Mouse (Mus musculus) embryonic facial prominence, embryonic 10.5 days (tissue): Measurements from ENCODE around the gene Tnrc18. TPM values are rescaled to one million over a fixed set of nuclear protein-coding genes. Genes with fewer than 3 reads are reported as not detected.

Experiments
- DNase-seq: peaks from one replicate; pipeline ENCODE4 v3.0.0-alpha.2; 2017; ENCODE audit warnings: low spot score
- H3K27ac ChIP-seq: fragments of 300-500 bp; sonication (generic); replicated peaks from 2 replicates; pipeline ENCODE4 v1.5.1; 2016; ENCODE audit warnings: mild to moderate bottlenecking
- H3K27me3 ChIP-seq: fragments of 300-500 bp; sonication (generic); replicated peaks from 2 replicates; pipeline ENCODE4 v1.6.1; 2016; ENCODE audit warnings: low read depth, mild to moderate bottlenecking; ENCODE audit not compliant: poor library complexity, severe bottlenecking
- H3K36me3 ChIP-seq: fragments of 300-500 bp; sonication (generic); replicated peaks from 2 replicates; pipeline ENCODE4 v1.6.1; 2016; ENCODE audit warnings: mild to moderate bottlenecking, moderate library complexity
- H3K4me1 ChIP-seq: fragments of 300-500 bp; sonication (generic); 2 replicates; pipeline ENCODE4 v1.6.1; 2016
- H3K4me3 ChIP-seq: fragments of 300-500 bp; sonication (generic); 2 replicates; pipeline ENCODE4 v1.5.1; 2016; ENCODE audit warnings: mild to moderate bottlenecking, moderate library complexity
- H3K9me3 ChIP-seq: fragments of 300-500 bp; sonication (generic); 2 replicates; pipeline ENCODE4 v1.6.1; 2016; ENCODE audit warnings: mild to moderate bottlenecking
- WGBS: fragments of 180-500 bp; shearing (Covaris S2); methylation state at CpG from one replicate; pipeline ENCODE4 v1.1.7; 2016; 5-methylcytosine and 5-hydroxymethylcytosine counted together
- polyA plus RNA-seq: library from polyadenylated mRNA; unstranded; fragments of >200 nt; fragmentation: Nextera tagmentation; extraction: Ambion mirVana; gene quantifications from 2 replicates; pipeline ENCODE4 v1.2.1, GENCODE M21; 2016

Gene Tnrc18
- 21.8 and 26.5 TPM in 2 replicates for polyA plus RNA-seq

DNA sequence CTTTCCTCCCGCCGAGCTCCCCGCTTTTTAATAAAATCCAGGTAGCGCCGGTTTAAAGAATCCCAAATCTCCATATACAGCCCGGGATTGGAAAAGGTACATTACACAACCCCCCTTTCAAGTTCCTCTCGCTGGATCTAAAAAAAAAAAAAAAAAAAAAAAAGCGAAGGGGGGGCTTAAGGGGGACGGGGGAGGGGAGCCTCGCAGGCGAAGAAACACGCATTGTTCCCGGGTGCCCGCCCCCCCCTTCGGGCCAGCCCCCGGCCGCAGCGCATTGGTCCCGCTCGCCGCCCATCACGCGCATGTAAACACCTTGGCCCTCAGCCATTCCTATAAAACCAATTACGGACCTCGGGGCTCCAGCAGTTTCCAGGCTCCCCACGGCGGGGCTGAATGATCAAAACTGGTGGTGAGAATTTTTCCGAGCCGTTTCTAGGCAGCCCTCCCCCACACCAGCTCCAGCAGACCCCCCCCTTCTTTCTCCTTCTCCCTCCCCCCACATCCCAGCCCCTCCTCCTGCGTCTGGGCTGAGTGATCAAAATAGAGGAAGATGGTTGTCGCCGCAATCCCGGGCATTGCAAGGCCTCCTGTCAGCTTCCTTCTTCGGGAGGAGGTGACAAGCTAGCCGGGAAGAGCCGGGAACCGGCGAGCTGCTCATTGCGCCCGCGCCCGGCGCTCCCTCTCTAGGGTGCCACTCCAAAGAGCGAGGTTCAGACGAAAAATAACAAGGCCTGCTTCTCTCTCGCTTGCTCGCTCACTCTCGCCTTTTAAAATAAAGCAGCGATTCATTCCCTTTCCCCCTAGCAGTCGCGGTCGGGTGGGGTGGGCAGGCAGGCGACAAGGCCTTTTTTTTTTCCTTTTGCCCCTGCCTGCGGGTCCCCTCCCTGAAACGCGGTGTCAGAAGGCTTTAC lies at the start of gene Tnrc18:
Tnrc18 (minus strand) TSS at position 139 of the 911 bp plus-strand sequence.
- peak within 1 kb of the TSS; percentile 100 for H3K27ac ChIP-seq
- H3K27me3 ChIP-seq, result no peaks in the 10 kb centered on the region
- peak within 1 kb of the TSS; percentile 98 for H3K4me3 ChIP-seq
- WGBS, result under 1% methylated on average over 56 of the region's 56 CpGs
- H3K9me3 ChIP-seq, result no peaks in the 10 kb centered on the region
- peaks cover 14% of the 10 kb centered on the region for H3K36me3 ChIP-seq
- peaks cover 25% of the 10 kb centered on the region for H3K4me1 ChIP-seq
- DNase-seq, result peak; percentile 99

- Histone ChIP-seq H3K9me3 (peaks cover 4% of the 10 kb centered on the region), H3K4me1 (peaks cover 5% of the 10 kb centered on the region; the same call in 1 of the 2 replicates), H3K27me3 (no peaks in the 10 kb centered on the region), H3K27ac (no peak overlapping the region), H3K4me3 (no peak overlapping the region), H3K36me3 (no peaks in the 10 kb centered on the region)
- DNase-seq, result no peak
- WGBS, result 60% methylated on average over 16 of the region's 16 CpGs
Measured at GRCm38 (mm10) chr5:142857763-142858229, 40.3 kb upstream of the Tnrc18 start.

DNA sequence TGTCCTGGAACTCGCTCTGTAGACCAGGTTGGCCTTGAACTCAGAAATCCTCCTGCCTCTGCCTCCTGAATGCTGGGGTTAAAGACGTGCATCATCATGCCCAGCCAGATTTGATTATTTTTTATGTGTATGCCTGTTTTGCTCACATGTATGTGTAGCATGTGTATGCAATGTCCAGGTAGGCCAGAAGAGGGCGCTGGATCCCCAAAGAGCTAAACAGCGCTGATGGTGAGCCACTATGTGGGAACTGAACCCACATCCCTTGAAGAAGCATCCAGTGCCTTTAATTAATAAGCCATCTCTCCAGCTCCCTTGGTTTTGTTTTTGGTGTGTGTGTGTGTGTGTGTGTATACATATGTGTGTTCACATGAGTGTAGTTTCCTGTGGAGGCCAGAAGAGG lies 38.9 kb upstream of the Tnrc18 start:
- WGBS, result 73% methylated on average over 4 of the region's 4 CpGs
- DNase-seq, result no peak
- H3K36me3 ChIP-seq, result no peaks in the 10 kb centered on the region
- no peak overlapping the region for H3K27ac ChIP-seq
- H3K9me3 ChIP-seq, result peaks cover 4% of the 10 kb centered on the region
- peaks cover 11% of the 10 kb centered on the region; the same call in 1 of the 2 replicates for H3K4me1 ChIP-seq
- no peak overlapping the region for H3K4me3 ChIP-seq
- H3K27me3 ChIP-seq, result no peaks in the 10 kb centered on the region

DNA sequence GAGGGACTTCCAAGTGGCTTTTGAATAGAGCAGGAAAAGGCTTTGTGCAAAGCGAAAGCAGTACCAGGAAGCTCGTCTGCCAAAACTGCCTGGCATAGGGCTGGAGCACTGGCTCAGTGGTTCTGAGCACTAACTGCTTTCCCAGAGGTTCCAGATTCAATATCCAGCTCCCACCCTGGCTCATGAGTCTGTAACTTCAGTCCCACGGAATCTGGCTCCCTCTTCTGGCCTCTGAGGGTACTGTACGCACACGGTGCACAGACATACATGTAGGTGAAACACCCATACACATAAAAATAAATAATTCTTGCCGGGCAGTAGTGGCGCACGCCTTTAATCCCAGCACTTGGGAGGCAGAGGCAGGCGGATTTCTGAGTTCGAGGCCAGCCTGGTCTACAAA lies 37.4 kb upstream of the Tnrc18 start:
- no peak overlapping the region for H3K4me3 ChIP-seq
- no peak overlapping the region for H3K27ac ChIP-seq
- peaks cover 13% of the 10 kb centered on the region; the same call in 1 of the 2 replicates for H3K4me1 ChIP-seq
- H3K36me3 ChIP-seq, result no peaks in the 10 kb centered on the region
- 80% methylated on average over 10 of the region's 10 CpGs for WGBS
- H3K9me3 ChIP-seq, result peaks cover 4% of the 10 kb centered on the region
- peak; percentile 63 for DNase-seq
- H3K27me3 ChIP-seq, result no peaks in the 10 kb centered on the region

DNA sequence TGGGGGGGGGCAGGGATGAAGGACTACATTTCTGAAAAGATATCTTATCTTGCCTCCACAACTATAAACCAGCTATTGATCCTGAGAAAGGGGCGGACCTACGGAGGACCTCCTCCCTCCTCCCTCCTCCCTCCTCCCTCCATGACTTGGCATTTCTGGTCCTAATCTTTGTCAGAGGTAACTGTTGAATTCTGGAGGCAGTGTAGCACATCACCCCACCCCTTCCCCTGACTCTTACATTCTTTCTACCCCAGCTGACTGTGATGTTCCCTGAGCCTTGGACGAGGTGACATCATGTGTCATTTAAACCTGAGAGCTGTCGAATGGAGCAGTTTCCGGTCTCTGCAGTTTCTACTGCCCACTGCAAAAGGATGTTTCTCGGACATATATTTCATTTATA lies 36.1 kb upstream of the Tnrc18 start:
- 85% methylated on average over 6 of the region's 6 CpGs for WGBS
- H3K36me3 ChIP-seq, result no peaks in the 10 kb centered on the region

DNA sequence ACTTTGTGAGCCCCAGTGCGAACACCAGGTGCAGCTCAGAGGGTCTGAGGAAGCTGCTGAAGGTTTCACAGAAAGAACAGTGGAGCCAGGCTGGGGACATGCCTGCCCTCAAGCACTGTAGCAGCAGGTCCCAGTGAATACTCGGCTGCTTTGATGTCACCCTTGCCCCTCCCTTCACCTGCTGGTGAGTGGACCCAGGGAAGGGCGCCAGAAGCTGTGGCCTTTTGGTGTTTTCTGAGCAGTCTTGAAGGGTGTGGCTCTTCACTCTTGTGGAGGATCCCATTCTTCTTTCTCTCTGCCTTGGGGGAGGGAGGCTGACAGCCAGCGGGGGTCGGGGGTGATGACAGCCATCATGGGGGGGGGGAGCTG lies 34.2 kb upstream of the Tnrc18 start:
- no peak for DNase-seq
- Histone ChIP-seq H3K4me3 (no peak overlapping the region), H3K4me1 (peaks cover 8% of the 10 kb centered on the region; the same call in 1 of the 2 replicates), H3K27me3 (no peaks in the 10 kb centered on the region), H3K36me3 (no peaks in the 10 kb centered on the region), H3K27ac (no peak overlapping the region; the same call in 1 of the 2 replicates), H3K9me3 (peaks cover 3% of the 10 kb centered on the region)
- 77% methylated on average over 5 of the region's 5 CpGs for WGBS

More for the DNA sequence above, 36.1 kb upstream of the Tnrc18 start:
- H3K9me3 ChIP-seq, result peaks cover 4% of the 10 kb centered on the region
- peaks cover 13% of the 10 kb centered on the region; the same call in 1 of the 2 replicates for H3K4me1 ChIP-seq
- no peak overlapping the region for H3K27ac ChIP-seq
- H3K4me3 ChIP-seq, result no peak overlapping the region
- no peaks in the 10 kb centered on the region for H3K27me3 ChIP-seq
- no peak for DNase-seq

GRCm38 (mm10) chr5:142850916-142851680 lies 33.6 kb upstream of the Tnrc18 start:
- Histone ChIP-seq H3K4me1 (peaks cover 8% of the 10 kb centered on the region; the same call in 1 of the 2 replicates), H3K27ac (no peak overlapping the region; the same call in 1 of the 2 replicates), H3K36me3 (no peaks in the 10 kb centered on the region), H3K27me3 (no peaks in the 10 kb centered on the region), H3K4me3 (no peak overlapping the region), H3K9me3 (no peaks in the 10 kb centered on the region)
- DNase-seq, result no peak
- 84% methylated on average over 7 of the region's 7 CpGs for WGBS

- H3K36me3 ChIP-seq, result no peaks in the 10 kb centered on the region
- H3K27ac ChIP-seq, result no peak overlapping the region
- no peak for DNase-seq
- peaks cover 8% of the 10 kb centered on the region; the same call in 1 of the 2 replicates for H3K4me1 ChIP-seq
- H3K9me3 ChIP-seq, result no peaks in the 10 kb centered on the region
- H3K27me3 ChIP-seq, result no peaks in the 10 kb centered on the region
- no peak overlapping the region for H3K4me3 ChIP-seq
- WGBS, result 73% methylated on average over 9 of the region's 9 CpGs
Measured at GRCm38 (mm10) chr5:142850476-142850875, 33.0 kb upstream of the Tnrc18 start.

- 92% methylated on average over 7 of the region's 7 CpGs for WGBS
- DNase-seq, result no peak
- no peaks in the 10 kb centered on the region for H3K9me3 ChIP-seq
Measured at GRCm38 (mm10) chr5:142848911-142849310, 31.4 kb upstream of the Tnrc18 start.

GRCm38 (mm10) chr5:142848149-142848548 lies 30.7 kb upstream of the Tnrc18 start:
- DNase-seq, result no peak
- peaks cover 8% of the 10 kb centered on the region; the same call in 1 of the 2 replicates for H3K4me1 ChIP-seq
- no peaks in the 10 kb centered on the region for H3K36me3 ChIP-seq
- H3K27me3 ChIP-seq, result no peaks in the 10 kb centered on the region
- no peak overlapping the region for H3K4me3 ChIP-seq
- WGBS, result 79% methylated on average over 3 of the region's 3 CpGs
- H3K27ac ChIP-seq, result no peak overlapping the region
- no peaks in the 10 kb centered on the region for H3K9me3 ChIP-seq

More at GRCm38 (mm10) chr5:142848911-142849310, 31.4 kb upstream of the Tnrc18 start:
- H3K27me3 ChIP-seq, result no peaks in the 10 kb centered on the region
- H3K27ac ChIP-seq, result no peak overlapping the region
- peaks cover 8% of the 10 kb centered on the region; the same call in 1 of the 2 replicates for H3K4me1 ChIP-seq
- H3K4me3 ChIP-seq, result no peak overlapping the region
- no peaks in the 10 kb centered on the region for H3K36me3 ChIP-seq

DNA sequence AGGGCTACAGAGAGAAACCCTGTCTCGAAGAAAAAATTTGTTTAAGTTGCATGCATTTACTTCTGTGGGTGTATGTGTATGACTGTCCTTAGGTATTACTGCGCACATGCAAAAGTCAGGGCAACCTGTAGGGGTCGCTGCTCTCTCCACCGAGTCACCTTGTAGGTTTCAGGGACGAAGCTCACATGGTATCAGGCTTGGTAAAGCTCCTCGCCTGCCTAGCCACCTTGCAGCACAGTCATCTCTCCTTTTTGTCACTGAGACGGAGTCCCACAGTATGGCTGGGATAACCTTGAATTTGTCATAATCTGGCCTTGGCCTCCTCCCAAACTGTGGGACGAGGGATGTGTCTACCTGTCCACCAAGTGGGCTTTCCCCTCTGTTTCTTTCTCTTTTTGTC lies 27.0 kb upstream of the Tnrc18 start:
- DNase-seq, result no peak
- H3K36me3 ChIP-seq, result no peaks in the 10 kb centered on the region
- 59% methylated on average over 8 of the region's 8 CpGs for WGBS

DNA sequence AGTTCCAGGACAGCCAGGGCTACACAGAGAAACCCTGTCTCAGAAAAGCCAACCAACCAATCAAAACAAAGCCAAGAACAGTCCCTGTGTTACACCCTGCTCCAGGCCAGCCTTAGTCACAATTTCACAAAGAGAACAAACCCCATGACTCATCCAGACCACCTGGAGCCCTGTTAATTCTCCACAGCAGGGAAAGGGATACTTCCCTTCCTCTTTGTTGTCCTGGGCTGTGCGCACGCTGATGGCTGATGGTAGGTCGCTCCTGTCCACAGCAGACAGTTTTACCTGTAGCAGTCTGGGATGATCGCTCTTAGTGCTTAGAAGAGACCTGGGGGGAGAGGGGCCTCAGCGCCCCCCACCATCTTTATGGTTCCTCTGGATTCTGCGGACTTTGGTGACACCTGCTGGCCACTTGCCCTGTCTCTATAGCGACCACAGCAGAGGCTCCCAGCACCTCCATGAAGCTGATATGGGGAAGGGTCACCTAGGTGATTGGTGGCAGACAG lies 24.7 kb upstream of the Tnrc18 start:
- DNase-seq, result peak; percentile 58
- Histone ChIP-seq H3K27ac (peak overlapping the region; percentile 75), H3K4me1 (peaks cover 22% of the 10 kb centered on the region), H3K9me3 (no peaks in the 10 kb centered on the region), H3K4me3 (peak overlapping the region; percentile 9; the same call in 1 of the 2 replicates), H3K27me3 (no peaks in the 10 kb centered on the region), H3K36me3 (no peaks in the 10 kb centered on the region)
- 23% methylated on average over 7 of the region's 7 CpGs for WGBS

More for the DNA sequence above, 27.0 kb upstream of the Tnrc18 start:
- Histone ChIP-seq H3K4me3 (no peak overlapping the region), H3K27me3 (no peaks in the 10 kb centered on the region), H3K27ac (no peak overlapping the region), H3K4me1 (peaks cover 22% of the 10 kb centered on the region), H3K9me3 (no peaks in the 10 kb centered on the region)
